Mouse (Mus musculus): ENCODE measurements around the gene Bscl2. TPM values are rescaled to one million over a fixed set of nuclear protein-coding genes. Genes with fewer than 3 reads are reported as not detected.
"Not testable (repeated sequence)": the region's sequence is repeated elsewhere in the genome, so short reads cannot be mapped to it uniquely, and the experiment has no call there.

Bscl2 gene
- polyA plus RNA-seq, 1 experiment, result 4.6 TPM

DNA sequence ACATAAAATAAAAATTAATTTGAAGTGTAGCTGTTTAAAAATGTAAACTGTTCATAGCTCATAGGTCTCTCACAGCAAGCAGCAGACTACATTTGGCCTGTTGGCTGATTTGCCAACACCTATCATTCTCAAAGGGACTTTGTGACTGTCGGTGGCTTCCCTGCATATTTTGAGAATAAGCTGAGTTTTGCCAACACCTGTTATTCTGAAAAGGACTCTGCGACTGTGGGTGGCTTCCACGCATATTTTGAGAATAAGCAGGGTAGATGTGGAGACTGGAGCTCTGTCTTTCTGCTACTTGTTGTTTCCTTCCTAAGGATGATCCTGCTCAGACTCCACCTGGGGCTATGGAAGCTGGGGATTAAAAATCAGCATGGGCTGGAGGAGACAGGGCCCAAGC, 15.8 kb downstream of the Bscl2 start:
- Histone ChIP-seq H3K27me3 (ENCODE audit: control insufficient read depth) (peaks cover 11% of the 10 kb centered on the region), H3K36me3 (ENCODE audit: control insufficient read depth) (peaks cover 7% of the 10 kb centered on the region), H3K4me3 (replicated peaks) (no peak overlapping the region), H3K9me3 (ENCODE audit: control insufficient read depth, low read length) (no peaks in the 10 kb centered on the region), H3K4me1 (ENCODE audit: control insufficient read depth) (peaks cover 8% of the 10 kb centered on the region)
- TF ChIP-seq GATA1 (IDR thresholded peaks at IDR 0.05; ENCODE audit: low read length) (no peak), TAL1 (IDR thresholded peaks at IDR 0.05; ENCODE audit: low read length) (no peak)

DNA sequence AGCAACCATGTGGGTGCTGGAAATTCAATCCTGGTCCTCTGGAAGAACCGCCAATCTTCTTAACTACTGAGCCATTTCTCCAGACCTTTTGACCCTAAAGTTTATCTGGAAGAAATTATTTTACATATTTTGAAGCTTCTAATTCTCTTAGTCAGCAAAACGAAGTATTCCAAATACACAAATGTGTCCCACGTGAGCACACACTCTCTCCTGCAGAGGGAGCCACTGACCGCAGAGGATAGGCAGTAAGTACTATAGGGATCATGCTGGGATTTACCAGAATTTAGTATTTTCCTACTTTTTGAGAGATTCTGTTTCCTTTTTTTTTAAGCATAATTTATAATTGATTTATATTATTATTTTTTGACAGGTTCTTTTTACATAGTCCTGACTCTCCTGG, 20.4 kb downstream of the Bscl2 start:
- TF ChIP-seq TAL1 (IDR thresholded peaks at IDR 0.05; ENCODE audit: low read length) (no peak), GATA1 (IDR thresholded peaks at IDR 0.05; ENCODE audit: low read length) (no peak)
- H3K9me3 ChIP-seq (ENCODE audit: control insufficient read depth, low read length), result no peaks in the 10 kb centered on the region
- H3K4me3 ChIP-seq (replicated peaks), result no peak overlapping the region
- no peaks in the 10 kb centered on the region for H3K4me1 ChIP-seq (ENCODE audit: control insufficient read depth)
- no peaks in the 10 kb centered on the region for H3K36me3 ChIP-seq (ENCODE audit: control insufficient read depth)
- H3K27me3 ChIP-seq (ENCODE audit: control insufficient read depth), result 0 out of 2 replicates have a peak, but pooled peaks cover 2% of the 10 kb centered on the region

DNA sequence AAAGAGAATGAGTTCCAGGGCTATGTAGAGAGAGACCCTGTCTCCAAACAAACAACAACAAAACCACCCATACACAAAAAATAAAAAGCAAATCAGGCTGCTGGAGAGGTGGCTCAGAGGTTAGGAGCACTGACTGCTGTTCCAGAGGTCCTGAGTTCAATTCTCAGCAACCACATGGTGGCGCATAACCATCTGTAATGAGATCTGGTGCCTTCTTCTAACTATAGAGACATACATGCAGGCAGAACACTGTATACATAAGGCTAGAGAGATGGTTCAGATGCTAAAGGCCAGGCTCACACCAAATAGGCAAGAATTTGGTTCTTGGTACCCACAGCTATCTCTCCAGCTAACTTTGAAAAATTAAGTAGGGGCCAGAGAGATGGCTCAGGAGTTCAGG, 21.8 kb downstream of the Bscl2 start:
- no peaks in the 10 kb centered on the region for H3K36me3 ChIP-seq (ENCODE audit: control insufficient read depth)
- H3K9me3 ChIP-seq (ENCODE audit: control insufficient read depth, low read length), result no peaks in the 10 kb centered on the region
- no peaks in the 10 kb centered on the region for H3K4me1 ChIP-seq (ENCODE audit: control insufficient read depth)
- TF ChIP-seq TAL1 (IDR thresholded peaks at IDR 0.05; ENCODE audit: low read length) (no peak), GATA1 (IDR thresholded peaks at IDR 0.05; ENCODE audit: low read length) (no peak)
- H3K4me3 ChIP-seq (replicated peaks), result no peak overlapping the region
- H3K27me3 ChIP-seq (ENCODE audit: control insufficient read depth), result 0 out of 2 replicates have a peak, but pooled peaks cover 2% of the 10 kb centered on the region

DNA sequence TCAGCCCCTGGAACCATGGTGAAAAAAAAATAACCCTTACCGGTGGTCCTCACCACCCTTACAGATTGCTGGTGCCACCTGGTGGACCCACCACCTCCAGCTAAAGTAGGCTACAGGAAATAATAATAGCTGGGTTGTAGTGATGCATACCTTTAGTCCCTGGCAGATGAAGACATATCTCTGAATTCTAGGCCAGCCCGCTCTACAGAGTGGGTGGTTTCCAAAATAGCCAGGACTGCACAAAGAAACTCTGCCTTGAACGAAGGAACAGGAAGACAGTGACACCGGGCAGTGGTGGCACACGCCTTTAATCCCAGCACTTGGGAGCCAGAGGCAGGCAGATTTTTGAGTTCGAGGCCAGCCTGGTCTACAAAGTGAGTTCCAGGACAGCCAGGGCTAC, 27.0 kb downstream of the Bscl2 start:
- Histone ChIP-seq H3K9me3 (ENCODE audit: control insufficient read depth, low read length) (no peaks in the 10 kb centered on the region), H3K4me3 (replicated peaks) (no peak overlapping the region), H3K4me1 (ENCODE audit: control insufficient read depth) (no peaks in the 10 kb centered on the region; the same call in 1 of the 2 replicates), H3K36me3 (ENCODE audit: control insufficient read depth) (no peaks in the 10 kb centered on the region), H3K27me3 (ENCODE audit: control insufficient read depth) (no peaks in the 10 kb centered on the region)
- TF ChIP-seq TAL1 (IDR thresholded peaks at IDR 0.05; ENCODE audit: low read length), result no peak
- no peak for TF ChIP-seq GATA1 (IDR thresholded peaks at IDR 0.05; ENCODE audit: low read length)

DNA sequence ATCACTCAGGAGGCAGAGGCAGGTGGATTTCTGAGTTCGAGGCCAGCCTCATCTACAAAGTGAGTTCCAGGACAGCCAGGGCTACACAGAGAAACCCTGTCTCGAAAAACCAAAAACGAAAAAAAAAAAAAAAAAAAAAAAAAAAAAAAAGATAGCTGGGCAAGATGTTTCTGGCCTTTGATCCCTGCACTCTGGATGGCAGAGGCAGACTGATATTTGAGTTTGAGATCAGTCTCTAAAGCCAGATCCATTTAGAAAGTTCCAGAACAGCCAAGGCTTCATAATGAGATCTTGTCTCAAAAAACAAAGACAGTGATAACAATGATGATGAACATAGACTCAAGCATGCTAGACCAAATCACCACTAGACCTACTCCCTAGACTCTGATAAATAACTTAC, 33.1 kb downstream of the Bscl2 start:
- not testable (repeated sequence) for H3K27me3 ChIP-seq (ENCODE audit: control insufficient read depth); H3K9me3 ChIP-seq (ENCODE audit: control insufficient read depth, low read length)
- H3K4me1 ChIP-seq (ENCODE audit: control insufficient read depth), result peaks cover 45% of the 10 kb centered on the region
- peaks cover 31% of the 10 kb centered on the region for H3K36me3 ChIP-seq (ENCODE audit: control insufficient read depth)
- peak overlapping the region; percentile 90 for H3K4me3 ChIP-seq (replicated peaks)

DNA sequence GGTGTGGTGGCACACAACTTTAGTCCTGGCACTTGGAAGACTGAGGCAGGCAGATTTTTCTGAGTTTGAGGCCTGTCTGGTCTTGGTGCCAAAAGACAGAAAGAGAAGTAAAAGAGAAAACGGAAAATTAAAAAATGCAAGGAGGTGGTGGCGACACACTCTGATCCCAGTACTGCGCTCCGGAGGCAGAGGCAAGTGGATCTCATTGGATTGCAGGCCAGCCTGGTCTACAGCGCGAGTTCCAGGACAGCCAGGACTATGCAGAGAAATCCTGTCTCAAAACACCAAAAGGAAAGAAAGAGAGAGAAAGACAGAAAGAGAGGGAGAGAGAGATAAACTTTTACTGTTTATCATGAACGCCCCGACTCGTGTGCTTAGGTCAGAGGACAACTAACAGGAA, 33.6 kb downstream of the Bscl2 start:
- H3K9me3 ChIP-seq (ENCODE audit: control insufficient read depth, low read length), result no peaks in the 10 kb centered on the region
- peak overlapping the region; percentile 90 for H3K4me3 ChIP-seq (replicated peaks)
- H3K4me1 ChIP-seq (ENCODE audit: control insufficient read depth), result peaks cover 45% of the 10 kb centered on the region
- TF ChIP-seq GATA1 (IDR thresholded peaks at IDR 0.05; ENCODE audit: low read length) (no peak), TAL1 (IDR thresholded peaks at IDR 0.05; ENCODE audit: low read length) (no peak)
- peaks cover 36% of the 10 kb centered on the region for H3K36me3 ChIP-seq (ENCODE audit: control insufficient read depth)
- H3K27me3 ChIP-seq (ENCODE audit: control insufficient read depth), result no peaks in the 10 kb centered on the region

DNA sequence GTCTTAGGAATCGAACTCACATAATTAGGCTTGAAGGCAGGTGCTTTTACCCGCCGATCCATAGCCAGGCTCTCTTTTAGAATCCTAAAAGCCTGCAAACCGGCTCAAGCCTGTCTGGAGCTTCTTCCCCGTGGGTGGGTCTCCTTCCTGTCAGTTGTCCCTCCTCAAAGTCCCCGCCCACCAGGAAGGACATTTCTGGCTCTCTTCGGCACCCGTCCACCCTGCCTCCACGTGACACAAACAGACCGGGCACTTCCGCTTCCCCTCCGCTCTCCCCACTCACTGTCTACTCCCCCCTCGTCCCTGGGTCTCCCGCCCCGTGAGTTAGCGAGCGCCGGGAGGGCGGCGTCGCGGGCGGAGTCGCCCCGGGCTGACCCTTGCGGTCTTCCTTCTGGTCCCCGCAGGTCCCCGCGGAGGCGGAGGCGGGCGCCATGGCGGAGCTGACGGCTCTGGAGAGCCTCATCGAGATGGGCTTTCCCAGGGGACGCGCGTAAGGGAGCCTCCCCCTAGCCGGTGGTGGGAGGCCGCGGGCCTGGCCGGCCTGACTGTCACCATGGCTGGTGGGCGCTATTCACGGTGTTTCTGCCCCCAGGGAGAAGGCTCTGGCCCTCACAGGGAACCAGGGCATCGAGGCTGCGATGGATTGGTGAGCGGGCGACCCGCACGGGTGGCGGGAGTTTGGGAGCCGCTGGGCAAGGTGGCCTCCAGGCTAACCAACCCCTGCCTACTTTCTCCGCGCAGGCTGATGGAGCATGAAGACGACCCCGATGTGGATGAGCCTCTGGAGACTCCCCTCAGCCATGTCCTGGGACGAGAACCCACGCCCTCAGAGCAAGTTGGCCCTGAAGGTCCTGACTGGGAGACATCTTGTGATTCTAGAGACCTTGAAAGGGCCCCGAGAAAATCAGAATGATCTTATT, 34.3 kb downstream of the Bscl2 start, which contains the start of gene Ubxn1:
Ubxn1 (plus strand) TSS at position 230 of the 920 bp plus-strand sequence.
- no peak for TF ChIP-seq GATA1 (IDR thresholded peaks at IDR 0.05; ENCODE audit: low read length)
- Histone ChIP-seq H3K9me3 (ENCODE audit: control insufficient read depth, low read length) (no peaks in the 10 kb centered on the region), H3K27me3 (ENCODE audit: control insufficient read depth) (no peaks in the 10 kb centered on the region), H3K4me1 (ENCODE audit: control insufficient read depth) (peaks cover 45% of the 10 kb centered on the region), H3K4me3 (replicated peaks) (peak within 1 kb of the TSS; percentile 90), H3K36me3 (ENCODE audit: control insufficient read depth) (peaks cover 42% of the 10 kb centered on the region)

DNA sequence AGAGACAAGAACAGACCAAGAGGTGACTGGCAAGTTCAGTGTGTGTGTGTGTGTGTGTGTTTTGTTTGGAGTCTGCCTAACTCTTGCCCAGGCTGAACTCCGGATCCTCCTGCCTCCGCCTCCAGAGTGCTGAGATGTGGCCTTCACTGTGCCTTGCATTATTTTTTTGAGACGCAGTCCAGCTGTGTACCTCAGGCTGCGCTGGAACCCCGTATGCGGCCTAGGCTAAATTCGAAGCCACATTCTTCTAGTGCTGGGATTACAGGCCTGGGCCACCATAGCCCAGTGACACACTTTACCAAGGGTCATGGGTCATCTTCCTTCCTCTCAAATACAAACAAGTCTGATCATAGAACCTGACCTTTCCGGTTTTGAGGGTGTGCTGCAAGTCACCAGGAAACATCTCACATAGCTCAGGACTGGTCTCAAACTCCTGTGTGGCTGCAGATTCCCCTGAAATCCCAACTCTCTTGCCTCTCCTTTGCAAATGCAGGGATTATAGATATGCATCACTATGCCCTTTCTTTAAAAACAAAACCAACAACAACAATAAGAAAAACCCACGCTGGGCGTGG, 35.1 kb downstream of the Bscl2 start:
- peaks cover 49% of the 10 kb centered on the region for H3K36me3 ChIP-seq (ENCODE audit: control insufficient read depth)
- no peaks in the 10 kb centered on the region for H3K27me3 ChIP-seq (ENCODE audit: control insufficient read depth)
- peaks cover 45% of the 10 kb centered on the region for H3K4me1 ChIP-seq (ENCODE audit: control insufficient read depth)
- H3K9me3 ChIP-seq (ENCODE audit: control insufficient read depth, low read length), result no peaks in the 10 kb centered on the region
- TF ChIP-seq TAL1 (IDR thresholded peaks at IDR 0.05; ENCODE audit: low read length) (no peak), GATA1 (IDR thresholded peaks at IDR 0.05; ENCODE audit: low read length) (no peak)
- H3K4me3 ChIP-seq (replicated peaks), result peak overlapping the region; percentile 90

DNA sequence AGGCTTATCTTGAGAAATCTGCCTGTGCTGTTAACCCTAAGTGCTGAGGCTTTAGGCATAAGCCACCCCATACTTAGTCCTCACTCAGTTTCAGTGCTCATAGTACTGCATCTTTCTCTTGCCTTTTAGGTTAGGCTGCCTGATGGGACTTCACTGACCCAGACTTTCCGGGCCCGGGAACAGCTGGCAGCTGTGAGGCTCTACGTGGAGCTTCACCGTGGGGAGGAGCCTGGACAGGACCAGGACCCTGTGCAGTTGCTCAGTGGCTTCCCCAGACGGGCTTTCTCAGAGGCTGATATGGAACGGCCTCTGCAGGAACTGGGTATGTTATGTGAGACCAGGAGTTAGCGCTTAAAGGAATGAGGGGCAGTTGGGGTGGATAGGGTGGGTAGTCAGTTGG, 37.8 kb downstream of the Bscl2 start:
- Histone ChIP-seq H3K4me3 (replicated peaks) (no peak overlapping the region), H3K27me3 (ENCODE audit: control insufficient read depth) (no peaks in the 10 kb centered on the region), H3K9me3 (ENCODE audit: control insufficient read depth, low read length) (no peaks in the 10 kb centered on the region), H3K4me1 (ENCODE audit: control insufficient read depth) (peaks cover 54% of the 10 kb centered on the region), H3K36me3 (ENCODE audit: control insufficient read depth) (peaks cover 65% of the 10 kb centered on the region)
- TF ChIP-seq GATA1 (IDR thresholded peaks at IDR 0.05; ENCODE audit: low read length) (no peak), TAL1 (IDR thresholded peaks at IDR 0.05; ENCODE audit: low read length) (no peak)

Data from erythroblast, embryonic 14.5 days (primary cell).